Mouse (Mus musculus) left cerebral cortex, postnatal 36 days (tissue): ENCODE measurements at regions not wholly inside any gene's neighbourhood (a gene's known extent, or its start where the extent isn't known, plus 50 kb on each side); places are given as distances from the start of the nearest gene placed in this dataset.

Experiments used
- DNase-seq, 2 experiments: peaks; one replicate each; pipeline ENCODE4 v3.0.0; 2021 to 2022; ENCODE audit warnings: low spot score in 2 of 2, mixed read lengths in 1 of 2
- intact Hi-C: fragments of 180-260 bp; cut with DNase I; formaldehyde crosslinking; loops from one replicate; pipeline ENCODE4 v1.15.1; 2025

- intact Hi-C loops: no loop called here
- DNase-seq: no peak
These were observed 175.7 kb downstream of the Fat4 start for GRCm38 (mm10) chr3:39062415-39062814.

GRCm38 (mm10) chr3:39065457-39065856 is 178.7 kb downstream of the Fat4 start:
- intact Hi-C loops: no loop called here
- DNase-seq: no peak

GRCm38 (mm10) chr3:39069011-39069410 is 182.3 kb downstream of the Fat4 start:
- DNase-seq: no peak
- intact Hi-C loops: no loop called here

GRCm38 (mm10) chr3:39082678-39083270 is 196.0 kb downstream of the Fat4 start:
- no peak for DNase-seq
- intact Hi-C loops: no loop called here

- no peak for DNase-seq
- intact Hi-C loops: no loop called here
These were observed 202.2 kb downstream of the Fat4 start for GRCm38 (mm10) chr3:39088948-39089347.

GRCm38 (mm10) chr3:39102324-39102723 is 215.6 kb downstream of the Fat4 start:
- DNase-seq: no peak
- intact Hi-C loops: no loop called here

GRCm38 (mm10) chr3:39109756-39110392 is 223.1 kb downstream of the Fat4 start:
- intact Hi-C loops: no loop called here
- DNase-seq: no peak

- DNase-seq: no peak
- intact Hi-C loops: no loop called here
These were observed 227.3 kb downstream of the Fat4 start for GRCm38 (mm10) chr3:39114056-39114455.

- intact Hi-C loops: no loop called here
- DNase-seq: no peak
These were observed 228.1 kb downstream of the Fat4 start for GRCm38 (mm10) chr3:39114826-39115225.

- intact Hi-C loops: no loop called here
- DNase-seq: no peak
These were observed 228.7 kb downstream of the Fat4 start for GRCm38 (mm10) chr3:39115441-39115840.

GRCm38 (mm10) chr3:39122250-39122649 is 235.5 kb downstream of the Fat4 start:
- DNase-seq: no peak
- intact Hi-C loops: no loop called here

GRCm38 (mm10) chr3:39130532-39130931 is 243.8 kb downstream of the Fat4 start:
- intact Hi-C loops: no loop called here
- DNase-seq: no peak

- intact Hi-C loops: no loop called here
- DNase-seq: no peak
These were observed 278.4 kb downstream of the Fat4 start for GRCm38 (mm10) chr3:39165006-39165667.

GRCm38 (mm10) chr3:39182646-39183045 is 295.9 kb downstream of the Fat4 start:
- DNase-seq: no peak
- intact Hi-C loops: no loop called here

- intact Hi-C loops: no loop called here
- no peak for DNase-seq
These were observed 308.4 kb downstream of the Fat4 start for GRCm38 (mm10) chr3:39195102-39195501.

GRCm38 (mm10) chr3:39202662-39203061 is 315.9 kb downstream of the Fat4 start:
- no peak for DNase-seq
- intact Hi-C loops: loop anchor here (10.0 kb wide), 1 partner anchor 318 kb away; the partner anchor contains the start of gene Fat4

- no peak for DNase-seq
- intact Hi-C loops: loop anchor here (10.0 kb wide), 1 partner anchor 324 kb away; the partner anchor contains the start of gene Fat4
These were observed 321.9 kb downstream of the Fat4 start for GRCm38 (mm10) chr3:39208651-39209050.

- intact Hi-C loops: loop anchor here (10.0 kb wide), 1 partner anchor 325 kb away; the partner anchor contains the start of gene Fat4
These were observed 322.8 kb downstream of the Fat4 start for GRCm38 (mm10) chr3:39209382-39210165.

GRCm38 (mm10) chr3:39211670-39212069 is 324.9 kb downstream of the Fat4 start:
- intact Hi-C loops: no loop called here
- no peak for DNase-seq

More at GRCm38 (mm10) chr3:39209382-39210165, 322.8 kb downstream of the Fat4 start:
- peak; percentile 9 to 28 for DNase-seq
